Mouse (Mus musculus) Muller cell, postnatal 12 days (primary cell): ENCODE measurements at regions not wholly inside any gene's neighbourhood (a gene's known extent, or its start where the extent isn't known, plus 50 kb on each side); places are given as distances from the start of the nearest gene placed in this dataset.

Experiments used
- DNase-seq: peaks from one replicate; pipeline ENCODE4 v3.0.0-alpha.2; 2015; ENCODE audit errors: inconsistent ontology term

DNA sequence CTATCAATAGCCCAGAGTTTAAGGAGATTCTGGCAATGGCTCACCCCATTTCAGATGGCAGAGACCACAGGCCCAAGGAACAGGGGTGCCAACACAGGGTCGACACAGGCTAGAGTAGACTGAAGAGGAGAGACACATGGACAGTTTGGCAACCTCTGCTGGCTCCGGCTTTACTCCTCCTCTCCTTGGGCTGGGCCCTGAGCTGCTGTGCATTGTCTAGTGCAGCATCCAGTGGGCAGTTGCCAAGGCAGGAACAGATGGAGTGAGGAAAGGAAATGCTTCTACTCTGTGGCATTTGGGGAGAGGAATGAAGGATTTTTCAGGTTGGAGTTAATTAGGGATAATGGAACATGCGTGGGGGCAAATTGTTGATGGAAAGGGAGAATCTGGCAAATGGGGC is 151.0 kb upstream of the 1700012A03Rik start:
- DNase-seq = peak; percentile 3

DNA sequence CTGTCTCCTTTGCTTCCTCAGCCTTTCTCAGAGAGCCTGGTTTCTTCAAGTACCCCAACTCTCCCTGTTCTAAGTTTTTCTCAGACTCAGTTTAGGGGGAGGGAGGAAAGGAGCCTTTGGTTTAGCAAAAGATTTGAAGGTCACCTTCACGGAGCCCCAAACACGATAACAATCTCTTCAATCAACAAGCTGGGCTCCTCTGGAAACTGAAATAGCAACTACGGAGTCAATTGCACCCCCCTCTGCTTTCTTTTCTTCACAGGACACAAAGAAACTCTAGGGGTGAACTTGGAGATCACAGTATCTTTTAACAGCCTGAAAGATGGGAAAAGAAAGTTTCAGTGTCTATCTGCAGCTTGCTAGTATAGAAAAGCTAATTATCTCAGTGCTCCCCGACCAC is 151.4 kb upstream of the 1700012A03Rik start:
- no peak for DNase-seq

DNA sequence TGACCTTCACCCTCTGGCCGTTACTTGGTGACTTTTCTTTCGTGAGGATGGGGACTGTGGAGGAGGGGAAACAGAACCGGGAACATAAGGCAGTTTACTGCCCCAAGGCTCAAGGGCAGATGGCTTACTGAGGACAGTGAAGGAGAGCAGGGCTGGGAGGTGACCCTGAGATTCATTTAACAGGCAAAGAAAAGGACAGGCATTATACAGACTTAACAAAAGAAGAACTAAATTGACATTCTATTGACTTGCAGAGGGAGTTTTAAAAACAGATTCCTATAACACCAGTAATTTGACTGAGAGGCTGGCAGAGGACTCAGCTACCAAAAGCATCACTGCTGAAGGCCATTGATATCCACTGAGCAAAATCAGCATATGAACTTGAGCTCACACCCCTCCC is 153.0 kb upstream of the 1700012A03Rik start:
- DNase-seq = no peak

DNA sequence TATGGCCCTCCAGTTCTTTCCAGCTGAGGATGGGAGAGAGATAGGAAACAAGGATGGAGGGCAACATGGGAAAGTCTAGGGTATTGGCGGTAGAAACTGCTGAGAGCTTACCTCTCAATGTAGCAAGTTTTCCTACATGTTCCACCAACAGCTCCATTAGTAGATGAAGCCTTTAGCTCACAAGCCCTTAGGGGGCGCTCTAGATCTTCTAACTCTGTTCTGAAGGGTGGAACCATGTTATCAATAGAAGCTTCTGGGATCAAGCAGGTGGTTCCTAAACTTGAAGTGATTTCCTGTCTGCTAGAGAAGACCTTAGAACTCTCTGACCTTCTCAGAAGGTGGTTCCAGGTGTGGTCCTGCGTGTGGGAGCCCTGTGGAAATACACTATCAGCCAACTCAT is 154.2 kb upstream of the 1700012A03Rik start:
- no peak for DNase-seq

DNA sequence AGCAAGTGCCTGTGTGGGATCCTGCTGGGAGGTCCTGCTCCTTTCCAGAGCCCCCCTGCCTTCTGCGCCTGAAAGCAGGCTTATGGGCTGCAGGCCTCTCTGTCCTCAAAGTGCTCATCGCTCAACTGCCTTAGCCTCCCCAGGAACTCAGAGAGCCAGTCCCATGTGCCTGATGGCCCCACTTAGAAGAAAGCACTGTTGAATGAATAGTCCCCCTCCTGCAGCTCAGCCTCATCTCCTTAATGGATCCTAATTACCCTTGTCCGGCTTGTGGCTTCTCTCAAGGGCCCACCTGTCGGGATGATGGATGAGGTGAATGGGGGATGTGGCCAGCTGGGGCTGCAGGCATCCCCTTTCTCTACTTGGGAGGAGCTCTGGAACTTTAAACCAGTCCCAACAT is 163.1 kb upstream of the 1700012A03Rik start:
- no peak for DNase-seq

DNA sequence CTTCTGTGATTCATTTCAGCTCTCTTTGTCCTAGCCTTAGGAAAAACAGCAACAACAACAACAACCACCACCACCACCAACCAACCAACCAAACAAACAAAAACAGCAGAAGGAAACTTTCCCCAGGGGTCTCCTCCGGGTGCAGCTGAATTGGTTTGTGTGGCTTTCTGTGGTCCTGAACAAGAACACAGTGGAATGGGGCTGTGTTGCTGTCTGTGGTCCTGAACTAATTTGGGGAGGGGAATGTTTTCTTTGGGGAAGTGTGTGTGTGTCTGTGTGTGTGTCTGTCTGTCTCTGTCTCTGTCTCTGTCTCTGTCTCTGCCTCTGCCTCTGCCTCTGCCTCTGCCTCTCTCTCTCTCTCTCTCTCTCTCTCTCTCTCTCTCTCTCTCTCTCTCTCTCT is 164.8 kb upstream of the 1700012A03Rik start:
- DNase-seq = peak; percentile 8

DNA sequence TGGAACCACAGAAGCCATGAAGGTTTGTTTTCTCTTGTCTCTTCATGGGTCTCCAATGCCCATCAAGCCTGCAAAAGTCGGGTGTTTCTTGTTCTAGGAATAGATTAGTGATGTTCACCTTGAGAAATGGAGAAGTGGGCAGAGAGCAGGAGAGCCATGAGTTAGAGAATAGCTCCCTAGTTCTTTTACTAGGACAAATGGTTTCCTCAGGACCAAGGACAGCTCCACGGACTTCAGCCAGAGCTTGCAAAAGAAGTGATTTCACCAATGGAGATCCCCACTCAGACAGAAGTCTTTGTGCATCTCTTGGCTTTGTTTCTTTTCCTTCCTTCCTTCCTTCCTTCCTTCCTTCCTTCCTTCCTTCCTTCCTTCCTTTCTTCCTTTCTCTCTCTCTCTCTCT is 166.3 kb upstream of the 1700012A03Rik start:
- DNase-seq = peak; percentile 40

DNA sequence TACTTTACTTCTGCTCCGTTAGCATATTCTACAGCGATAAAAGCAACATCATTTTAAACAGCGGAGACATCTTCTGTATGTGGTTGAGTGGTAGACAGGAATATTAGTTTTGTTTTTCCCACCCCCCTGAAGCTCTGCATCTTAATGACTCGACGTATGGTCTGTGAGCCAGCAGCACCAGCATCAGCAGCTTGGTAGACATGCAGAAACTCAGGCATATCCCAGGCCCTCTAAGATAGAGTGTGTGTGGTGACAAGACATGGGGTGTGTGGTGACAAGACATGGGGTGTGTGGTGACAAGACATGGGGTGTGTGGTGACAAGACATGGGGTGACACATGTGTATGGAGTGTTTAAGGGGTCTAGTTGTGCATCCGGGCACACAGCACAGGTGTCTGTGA is 175.4 kb upstream of the 1700012A03Rik start:
- no peak for DNase-seq

DNA sequence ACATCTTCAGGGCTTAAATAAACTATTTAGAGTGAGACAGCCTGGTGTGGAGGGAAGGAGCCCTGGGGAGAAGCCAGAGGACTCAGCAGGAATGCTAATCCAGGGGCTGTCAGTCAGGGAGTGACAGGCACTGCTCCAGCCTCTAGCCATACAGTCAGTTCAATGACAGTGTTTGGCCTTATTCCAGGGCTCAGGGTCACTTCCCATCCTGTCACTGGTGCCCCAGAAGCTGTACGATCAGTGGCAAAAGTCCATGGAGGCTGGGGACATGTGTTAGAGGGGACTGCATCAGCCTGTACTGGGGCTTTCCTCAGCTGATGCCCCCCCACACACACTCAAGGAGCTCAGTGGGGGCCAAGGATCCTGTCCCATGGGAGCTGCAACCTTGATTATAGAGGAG is 176.1 kb upstream of the 1700012A03Rik start:
- no peak for DNase-seq

DNA sequence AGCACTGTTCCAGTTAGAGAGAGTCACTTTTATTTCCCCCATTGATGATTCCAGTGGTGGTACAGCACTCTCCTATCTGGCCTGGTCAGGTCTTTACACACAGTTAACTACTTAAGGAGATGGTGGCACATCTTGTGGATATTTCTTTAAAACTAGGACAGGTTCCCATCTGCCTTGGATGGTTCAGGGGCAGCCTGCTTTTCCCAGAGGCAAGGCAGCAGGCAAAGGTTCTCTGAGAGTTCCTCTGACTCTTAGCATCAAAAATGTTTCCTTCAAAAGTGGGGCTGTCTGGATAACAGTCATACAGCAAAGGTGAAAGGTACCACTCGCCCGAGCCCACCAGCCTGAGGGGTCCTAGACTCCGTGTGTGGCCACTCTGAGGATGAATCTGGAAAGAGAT is 178.3 kb upstream of the 1700012A03Rik start:
- DNase-seq = no peak

DNA sequence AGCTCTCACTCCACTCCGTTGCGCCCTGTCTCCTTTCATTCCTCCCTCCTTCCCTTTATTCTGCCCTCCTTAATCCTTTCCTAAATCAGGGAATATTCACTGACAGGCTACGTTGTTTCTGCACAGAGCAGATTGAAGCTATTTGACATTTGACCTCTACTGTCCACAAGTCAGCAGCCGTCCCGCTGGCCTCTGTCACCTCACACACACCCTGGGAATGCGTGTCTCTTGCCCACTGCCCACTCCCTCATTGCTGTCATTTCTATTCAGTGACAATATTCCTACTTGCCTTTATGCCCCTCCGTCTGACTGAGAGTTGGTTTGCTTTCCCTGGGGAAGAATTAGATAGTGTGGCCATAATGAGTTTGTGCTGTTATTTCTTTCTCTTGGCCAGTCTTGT is 188.1 kb upstream of the 1700012A03Rik start:
- DNase-seq = no peak

DNA sequence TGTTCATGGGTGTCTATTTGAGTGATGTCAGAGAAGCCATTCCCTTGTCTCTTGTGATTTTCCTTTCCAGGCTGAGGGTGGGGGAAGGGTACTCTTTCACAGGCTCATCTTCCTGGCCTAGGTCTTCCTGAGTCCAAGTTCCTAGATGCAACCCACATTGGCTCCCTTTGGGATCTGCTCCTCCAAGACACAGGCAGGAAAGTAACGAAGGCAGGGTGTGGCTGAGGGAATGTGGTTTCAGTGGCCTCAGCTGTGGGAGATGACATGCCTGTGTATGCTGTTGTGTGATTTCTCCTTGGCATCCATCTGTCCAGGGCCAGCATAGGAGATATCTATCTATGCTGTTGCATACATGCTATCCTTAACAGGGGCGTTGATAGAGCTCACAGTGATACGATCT is 190.4 kb upstream of the 1700012A03Rik start:
- DNase-seq = no peak

DNA sequence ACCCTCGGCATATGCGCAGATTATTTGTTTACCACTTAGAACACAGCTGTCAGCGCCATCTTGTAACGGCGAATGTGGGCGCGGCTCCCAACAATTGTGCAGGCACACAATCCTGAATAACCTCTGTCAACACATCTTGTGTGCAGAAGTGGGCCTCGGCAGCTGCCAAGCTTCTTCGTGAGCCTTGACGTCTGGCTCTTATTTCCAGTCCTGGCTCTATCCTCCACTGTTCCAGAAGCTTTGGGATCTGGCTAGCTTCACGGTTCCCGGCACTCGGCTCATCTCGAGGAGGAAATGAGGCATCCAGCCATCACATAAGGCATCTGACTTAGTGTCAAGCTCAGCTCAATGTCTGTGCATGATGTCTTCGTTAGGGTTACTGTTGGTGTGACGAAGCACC is 195.8 kb upstream of the 1700012A03Rik start:
- DNase-seq = no peak

DNA sequence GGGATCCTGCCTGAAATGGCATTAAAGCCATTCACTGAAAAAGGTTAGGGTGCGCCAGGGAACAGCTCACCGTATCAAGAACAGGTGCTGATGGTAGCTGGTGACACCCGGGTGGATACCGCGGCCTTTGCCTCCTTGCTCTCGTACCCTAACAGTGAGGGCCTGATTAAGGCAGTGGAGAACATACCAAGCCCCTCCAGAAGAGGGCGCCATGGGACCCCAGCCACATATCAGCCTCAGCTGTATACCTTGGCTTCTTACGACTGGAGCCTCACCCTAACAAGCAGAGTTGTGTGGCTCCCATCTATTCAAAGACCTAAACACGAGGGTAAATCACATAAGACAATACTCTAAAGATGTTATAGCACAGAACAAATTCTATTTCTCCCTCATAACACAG is 203.7 kb upstream of the 1700012A03Rik start:
- no peak for DNase-seq

DNA sequence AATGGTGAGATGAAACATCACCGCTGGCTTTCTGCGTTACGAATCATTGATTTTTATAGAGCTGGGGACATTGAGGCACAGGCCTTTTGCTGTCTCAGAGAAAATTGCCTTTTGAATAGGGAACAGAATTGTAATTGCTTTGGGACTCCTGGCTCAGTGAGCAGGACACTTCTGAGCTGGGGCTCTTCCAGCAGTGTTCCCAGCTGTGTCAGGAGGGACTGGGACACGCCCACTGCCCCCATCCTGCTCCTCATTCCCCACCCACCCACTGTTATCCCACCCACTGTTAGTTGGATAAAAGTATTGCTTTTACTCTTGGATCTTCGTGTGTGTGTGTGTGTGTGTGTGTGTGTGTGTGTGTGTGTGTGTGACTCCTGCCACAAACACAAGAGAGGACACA is 204.4 kb upstream of the 1700012A03Rik start:
- no peak for DNase-seq

DNA sequence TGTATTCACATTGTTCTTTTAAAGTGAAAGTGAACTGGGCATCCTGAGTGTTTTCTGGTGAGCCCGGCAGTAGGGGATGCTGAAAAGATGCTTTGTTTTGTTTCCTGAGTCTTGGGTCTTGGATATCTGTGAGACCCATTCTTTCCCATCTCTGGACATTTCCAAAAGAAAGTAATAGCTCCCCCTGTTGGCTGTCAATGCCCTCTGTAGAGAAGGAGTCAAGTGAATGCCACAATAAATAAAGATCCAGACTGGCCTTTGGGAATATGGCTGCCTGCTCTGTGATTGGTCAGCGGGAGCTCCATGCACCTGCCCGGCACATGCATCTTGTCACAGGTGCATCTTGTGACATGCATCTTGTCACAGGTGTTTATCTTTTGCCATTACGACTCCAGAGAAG is 209.4 kb upstream of the 1700012A03Rik start:
- no peak for DNase-seq

DNA sequence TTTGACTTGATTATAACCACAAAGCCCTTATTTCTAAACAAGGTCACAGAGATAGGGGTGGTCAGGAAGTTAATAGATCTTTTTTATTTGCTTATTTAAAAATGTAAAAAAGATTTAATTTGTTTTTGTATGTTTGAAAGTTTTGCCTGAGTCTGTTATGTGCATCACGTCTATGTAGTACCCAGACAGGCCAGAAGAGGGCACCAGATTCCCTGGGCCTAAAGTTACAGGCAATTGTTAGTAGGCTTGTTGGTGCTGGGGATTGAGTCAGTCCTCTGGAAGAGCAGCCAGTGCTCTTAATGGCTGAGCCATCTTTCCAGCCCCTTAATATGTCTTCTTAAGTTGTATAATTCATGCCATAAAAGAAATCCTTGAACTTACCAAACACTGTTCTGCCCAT is 211.5 kb upstream of the 1700012A03Rik start:
- no peak for DNase-seq

DNA sequence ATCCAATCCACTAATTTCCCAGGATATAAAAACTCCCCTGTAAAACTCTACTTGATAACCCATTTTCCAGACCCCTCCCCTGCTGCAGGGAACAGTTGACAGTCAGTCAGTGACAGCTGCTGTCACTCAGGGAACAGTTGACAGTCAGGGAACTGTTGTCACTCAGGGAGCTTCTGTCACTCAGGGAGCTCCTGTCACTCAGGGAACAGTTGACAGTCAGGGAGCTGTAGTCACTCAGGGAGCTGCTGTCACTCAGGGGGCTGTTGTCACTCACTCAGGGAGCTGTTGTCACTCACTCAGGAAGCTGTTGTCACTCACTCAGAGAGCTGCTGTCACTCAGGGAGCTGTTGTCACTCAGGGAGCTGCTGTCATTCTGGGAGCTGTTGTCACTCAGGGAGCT is 214.3 kb upstream of the 1700012A03Rik start:
- DNase-seq = no peak

DNA sequence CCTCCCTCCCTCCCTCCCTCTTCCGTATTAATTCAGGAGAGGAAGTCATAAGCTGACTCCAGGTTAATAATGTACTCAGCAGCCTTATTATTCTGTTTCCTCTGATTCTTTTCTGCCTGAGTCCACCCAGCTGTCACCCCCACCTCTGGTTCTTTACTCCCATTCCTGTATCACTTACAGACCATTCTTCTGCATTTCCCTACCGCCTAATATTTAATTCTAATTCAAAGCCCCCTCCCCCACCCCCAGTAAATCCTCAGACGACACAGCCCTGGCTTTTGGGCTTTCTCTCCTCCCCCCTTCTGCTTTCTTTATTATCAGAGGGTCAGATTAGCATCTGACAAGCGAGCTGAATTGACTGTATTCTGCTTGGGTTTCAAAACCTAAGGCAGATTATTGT is 215.5 kb upstream of the 1700012A03Rik start:
- DNase-seq = no peak

DNA sequence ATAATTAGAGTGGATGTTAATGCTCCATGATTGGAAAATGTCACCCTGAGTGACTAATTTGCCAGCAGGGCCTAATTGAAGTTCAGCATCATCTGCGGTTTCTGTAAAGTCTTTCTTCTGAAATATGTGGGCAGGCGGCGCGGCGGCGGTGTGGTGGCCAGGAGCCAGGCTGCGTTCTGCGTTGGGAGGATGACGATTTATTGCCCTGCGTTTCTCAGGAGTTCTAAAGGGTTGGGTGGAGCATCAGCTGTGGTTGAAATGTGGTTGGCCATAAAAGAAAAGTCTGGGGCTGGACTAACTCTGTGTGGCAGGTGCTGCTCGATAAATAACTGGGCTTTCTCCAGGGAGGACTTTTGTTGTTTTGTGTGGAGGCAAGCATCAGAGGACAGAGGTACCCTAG is 219.4 kb upstream of the 1700012A03Rik start:
- DNase-seq = peak; percentile 53

DNA sequence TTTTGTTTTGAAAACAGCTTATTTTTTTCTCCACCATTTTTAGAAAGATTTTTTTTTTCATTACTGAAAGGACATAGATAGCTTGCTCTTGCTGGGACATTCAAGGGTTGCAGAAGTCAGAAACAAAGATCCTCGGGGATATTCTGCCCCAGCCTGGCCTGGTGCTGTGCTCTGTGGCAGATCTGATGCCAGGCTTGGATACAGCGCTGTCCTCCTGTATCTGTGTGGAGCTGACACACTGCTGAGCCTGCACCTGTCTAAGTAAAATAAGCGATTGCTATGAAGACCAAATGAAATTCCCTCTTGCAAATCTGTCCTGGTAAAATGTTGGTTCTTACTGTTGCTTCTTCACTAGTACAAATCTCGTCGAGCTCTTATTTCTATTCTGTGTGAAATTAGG is 226.4 kb upstream of the 1700012A03Rik start:
- no peak for DNase-seq

DNA sequence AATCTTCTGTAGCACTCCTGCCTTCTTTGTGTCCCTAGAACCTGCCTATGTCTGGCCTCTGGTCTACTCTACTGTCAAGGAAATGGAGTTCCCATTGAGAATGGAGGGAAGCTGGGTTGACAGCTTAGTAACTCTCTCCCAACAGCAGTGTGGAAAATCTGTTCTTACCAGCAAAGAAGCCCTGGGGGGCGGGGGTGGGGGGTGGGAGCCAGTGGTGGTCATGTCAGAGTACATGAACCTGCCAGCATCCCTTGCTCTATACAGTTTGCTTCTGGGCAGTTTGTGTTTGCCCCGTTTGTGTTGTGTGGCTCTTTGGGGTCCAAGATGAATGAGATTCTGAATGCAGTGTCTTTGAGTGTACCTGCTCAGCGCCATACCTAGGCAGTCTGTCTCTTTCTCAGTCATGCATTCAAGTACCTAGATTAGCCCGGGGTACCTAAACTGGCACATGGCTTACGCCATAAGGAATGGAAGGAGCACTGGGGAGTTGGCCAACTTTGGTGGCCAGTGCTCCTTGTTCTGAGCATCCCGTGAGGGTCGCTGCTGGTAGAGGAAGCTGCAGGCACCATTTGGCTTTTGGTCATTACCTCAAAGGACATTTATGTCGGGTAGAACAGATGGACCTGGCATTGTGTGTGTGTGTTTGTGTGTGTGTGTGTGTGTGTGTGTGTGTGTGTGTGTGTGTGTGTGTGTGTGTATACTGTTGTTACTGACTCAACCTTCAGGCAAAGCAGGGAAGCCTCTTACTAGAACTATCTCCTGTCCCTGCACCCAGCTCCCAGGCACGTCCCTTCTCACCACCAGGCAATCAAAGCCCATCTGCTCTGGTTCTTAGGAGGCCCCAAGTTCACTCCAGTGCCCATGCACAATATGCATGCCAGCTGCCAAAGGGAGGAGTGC is 227.6 kb upstream of the 1700012A03Rik start:
- DNase-seq = no peak

DNA sequence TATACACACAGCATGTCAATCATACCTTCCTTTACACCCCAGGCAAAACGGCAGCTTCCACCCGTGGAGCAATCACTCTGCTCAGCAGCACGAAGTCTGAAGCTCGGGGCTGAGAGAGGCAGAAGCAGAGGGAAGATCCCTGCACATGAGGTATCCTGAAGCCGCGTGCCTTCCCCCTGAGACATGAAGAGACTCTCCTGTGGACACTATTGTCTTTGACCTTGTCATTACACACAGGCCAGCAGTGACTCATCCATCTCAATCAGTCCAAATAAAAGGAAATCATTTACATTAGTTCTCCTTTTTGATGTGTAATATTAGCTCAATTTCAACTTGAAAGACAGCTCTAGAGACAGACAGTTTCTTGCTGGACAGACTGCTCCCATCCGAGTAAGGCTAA is 228.4 kb upstream of the 1700012A03Rik start:
- no peak for DNase-seq

DNA sequence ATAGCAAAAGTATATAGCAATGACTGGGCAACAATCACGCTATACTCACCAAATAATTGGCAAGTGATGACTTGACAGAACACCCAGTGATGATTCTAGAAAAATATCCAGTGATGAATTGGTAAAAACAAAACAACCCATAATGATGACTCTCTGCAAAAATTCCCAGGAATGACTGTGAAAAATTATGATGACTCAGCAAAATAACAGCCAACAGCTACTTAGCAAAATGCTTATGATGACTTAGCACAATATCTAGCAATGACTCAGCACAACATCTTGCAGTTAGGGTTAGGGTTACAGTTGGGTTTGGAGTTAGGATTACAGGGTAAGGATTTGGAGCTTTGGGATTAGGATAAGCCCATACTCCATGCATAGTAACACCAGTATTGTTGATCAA is 232.4 kb upstream of the 1700012A03Rik start:
- no peak for DNase-seq
